Mouse (Mus musculus) lung, postnatal 25 days (tissue): ENCODE data around the gene Aff3.

Experiments
- DNase-seq: peaks from one replicate; pipeline ENCODE4 v3.0.0; 2022; ENCODE audit warnings: low spot score

Gene Aff3

DNA sequence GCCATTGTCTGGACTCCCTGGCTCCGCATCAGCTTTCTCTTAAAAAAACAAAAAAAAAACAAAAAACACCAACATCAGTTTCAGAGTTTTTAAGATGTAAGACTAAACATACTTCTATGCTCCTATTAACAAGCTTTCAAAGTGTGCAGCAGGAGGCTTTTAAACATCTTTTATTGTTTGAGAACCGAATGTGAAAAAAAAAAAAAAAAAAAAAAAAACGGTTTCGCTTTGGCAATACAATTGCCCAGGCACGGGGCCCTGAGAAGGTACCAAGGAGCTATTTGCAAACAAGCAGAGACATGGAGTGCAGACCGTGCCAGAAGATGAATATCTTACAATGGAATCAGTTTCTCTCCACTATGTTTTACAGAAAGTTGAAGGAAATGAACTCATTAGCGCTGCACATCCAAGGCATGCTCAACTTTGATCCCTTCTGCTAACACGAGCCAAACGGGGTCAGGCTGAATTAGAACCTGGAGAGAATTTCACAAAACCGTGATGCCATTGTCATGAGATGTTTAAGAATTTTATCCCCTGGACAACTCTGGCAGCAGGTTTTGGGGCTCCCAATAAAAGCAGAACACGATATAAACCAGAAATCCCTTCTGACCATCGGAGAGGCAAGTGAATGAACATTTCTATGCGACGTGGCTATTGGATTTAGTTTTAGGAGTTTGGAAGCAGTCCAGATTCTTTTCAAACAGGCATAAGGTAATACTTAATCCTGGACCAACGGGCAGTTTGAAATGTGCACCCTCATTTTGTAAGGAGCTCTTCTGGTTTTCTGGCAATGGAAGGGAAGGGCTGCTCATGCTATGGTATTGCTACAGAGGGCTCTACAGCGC lies 344.4 kb downstream of the Aff3 start:
- no peak for DNase-seq

DNA sequence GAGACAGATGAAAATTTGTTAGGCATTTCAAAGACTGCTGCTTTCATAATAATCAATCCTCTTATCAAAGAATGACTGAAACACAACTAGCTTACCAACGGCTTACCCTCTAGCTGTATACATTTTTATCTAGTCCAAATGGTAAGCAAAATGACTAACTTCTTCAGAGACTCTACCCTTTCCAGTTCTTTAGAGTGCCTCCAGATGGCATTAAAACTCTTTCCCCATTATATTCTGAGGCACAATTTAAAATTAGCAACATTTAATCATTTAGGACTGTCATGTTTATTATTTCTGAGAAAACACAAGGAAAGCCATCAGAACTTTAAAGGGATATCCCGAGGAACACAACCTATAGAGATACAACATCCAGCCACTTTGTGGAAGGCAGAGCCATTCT lies 346.1 kb downstream of the Aff3 start:
- no peak for DNase-seq

DNA sequence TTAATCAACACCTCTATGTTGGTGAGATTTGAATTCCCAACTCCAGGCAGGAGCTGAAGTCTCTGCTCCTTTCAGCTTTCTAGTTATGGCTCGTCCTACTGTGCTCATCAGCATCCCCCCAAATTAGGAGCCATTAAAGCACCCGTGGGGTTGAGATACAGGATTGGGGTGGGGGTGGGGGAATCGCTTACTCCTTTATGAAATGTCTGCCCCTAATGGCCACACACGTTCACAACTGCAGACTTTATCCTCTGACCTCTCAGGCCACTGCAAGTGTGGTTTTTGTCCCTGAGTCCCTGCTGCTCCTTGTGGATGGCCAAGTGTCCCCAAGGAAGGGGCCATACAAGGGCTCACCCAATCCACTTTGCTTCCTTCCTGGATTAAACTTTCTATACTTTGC lies 348.8 kb downstream of the Aff3 start:
- DNase-seq: no peak

DNA sequence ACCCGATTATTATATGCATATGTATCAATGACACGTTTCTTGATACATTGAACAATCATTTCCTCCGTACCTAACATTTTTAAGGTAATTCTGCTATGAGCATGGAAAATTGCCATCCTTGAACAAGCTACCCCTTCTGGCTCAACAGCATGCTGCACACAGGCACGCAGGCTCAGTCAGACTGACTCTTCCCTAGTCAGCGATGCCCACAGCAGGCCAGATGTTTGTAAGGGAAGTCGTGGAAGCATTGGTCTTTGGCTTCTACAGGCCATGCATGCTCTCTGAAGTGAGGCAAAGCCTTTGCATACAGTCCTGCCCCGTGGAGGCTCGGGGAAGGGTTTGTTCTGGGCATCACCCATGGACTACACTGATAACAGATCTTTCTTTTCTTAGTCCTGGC lies 354.3 kb downstream of the Aff3 start:
- no peak for DNase-seq

DNA sequence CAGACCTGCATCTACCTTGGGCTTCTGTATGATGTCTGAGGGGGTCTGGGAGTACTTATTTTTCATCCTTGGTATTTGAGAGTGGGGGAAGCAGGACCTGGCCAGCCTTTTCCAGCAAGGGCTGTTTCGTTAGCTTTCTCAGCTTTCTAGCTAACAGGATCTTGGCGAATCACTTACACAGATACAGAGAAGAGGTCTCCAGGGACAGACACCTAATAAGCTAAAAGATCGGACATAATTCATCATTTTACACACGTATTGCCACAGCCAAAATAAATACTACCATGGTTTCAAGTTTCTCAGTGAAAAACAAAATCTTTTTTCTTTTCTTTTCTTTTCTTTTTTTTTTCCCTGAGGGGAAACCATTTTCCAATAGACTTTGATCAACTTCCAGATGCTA lies 354.7 kb downstream of the Aff3 start:
- no peak for DNase-seq

DNA sequence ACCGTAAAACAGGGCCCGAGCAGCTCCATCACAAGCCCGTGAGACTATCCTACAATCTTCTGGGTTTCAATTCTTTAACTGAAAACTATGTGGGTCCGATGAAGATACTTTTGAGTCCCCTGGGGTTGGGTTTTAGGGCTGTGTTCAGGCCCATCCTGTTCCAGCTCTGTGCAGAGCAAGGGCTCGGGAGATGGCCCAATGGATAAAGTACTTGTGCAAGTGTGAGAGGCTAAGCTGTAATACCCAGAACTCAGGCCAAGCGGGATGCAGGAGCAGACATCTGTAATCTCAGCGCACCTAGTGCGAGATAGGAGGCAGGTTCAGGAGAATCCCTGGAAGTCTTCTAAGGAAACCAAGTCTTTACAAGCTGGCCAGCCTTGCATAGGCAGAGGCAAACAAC lies 355.4 kb downstream of the Aff3 start:
- no peak for DNase-seq

DNA sequence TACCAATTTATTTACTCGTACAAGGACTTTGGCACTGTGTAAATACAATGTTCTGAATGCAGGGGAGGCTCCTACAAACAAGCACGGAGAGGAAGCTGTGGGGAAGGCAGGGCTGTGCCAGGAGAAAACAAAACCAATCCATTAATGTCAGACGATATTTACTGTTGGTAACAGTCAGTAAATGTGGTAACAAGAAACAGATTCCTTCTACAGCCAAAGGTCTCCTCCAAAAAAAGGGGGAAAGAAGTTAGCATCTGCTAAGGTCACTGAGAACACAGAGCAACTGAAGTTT lies 356.1 kb downstream of the Aff3 start:
- DNase-seq: no peak

DNA sequence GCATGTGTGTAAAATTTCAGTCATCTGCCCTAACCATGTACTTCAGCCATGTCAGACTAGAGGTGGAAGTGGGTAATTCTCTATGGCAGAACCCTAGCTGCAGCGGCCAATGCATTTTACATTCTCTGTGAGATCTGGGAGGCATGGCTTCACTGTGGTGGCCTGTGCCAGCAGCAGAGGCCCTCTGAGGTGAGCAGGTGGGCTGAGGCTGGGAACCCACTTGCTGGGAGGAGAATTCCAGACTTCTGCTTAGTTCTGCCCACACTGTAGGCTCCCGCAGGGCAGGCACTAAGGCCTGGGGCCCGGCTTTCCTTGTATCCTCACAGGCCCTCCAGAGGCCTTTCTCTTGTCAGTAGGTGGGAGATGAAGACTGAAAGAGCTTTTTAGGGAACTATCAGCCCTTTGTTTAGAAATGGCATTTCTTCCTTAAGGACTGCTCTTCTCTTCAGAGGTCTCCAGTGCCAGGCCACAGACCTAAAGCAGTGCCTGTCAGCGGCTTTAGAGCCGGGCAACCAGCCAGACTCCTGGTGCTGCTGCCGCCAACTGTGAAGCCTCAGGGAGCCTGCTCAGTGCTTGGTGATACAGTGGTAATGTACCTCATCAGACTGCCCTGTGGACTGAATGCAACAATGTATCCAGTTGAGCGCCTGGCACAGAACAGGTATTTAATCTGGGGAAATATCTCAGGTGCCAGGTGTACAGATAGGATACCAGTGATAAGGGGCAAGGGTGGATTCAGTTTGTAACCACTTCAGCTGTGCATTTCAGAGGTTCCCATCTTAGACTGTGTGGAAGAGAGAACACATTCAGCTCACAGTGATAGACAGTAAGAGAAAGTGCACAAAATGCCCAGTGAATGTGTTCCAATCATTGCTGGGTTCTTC lies 356.7 kb downstream of the Aff3 start:
- DNase-seq: peak; percentile 36

DNA sequence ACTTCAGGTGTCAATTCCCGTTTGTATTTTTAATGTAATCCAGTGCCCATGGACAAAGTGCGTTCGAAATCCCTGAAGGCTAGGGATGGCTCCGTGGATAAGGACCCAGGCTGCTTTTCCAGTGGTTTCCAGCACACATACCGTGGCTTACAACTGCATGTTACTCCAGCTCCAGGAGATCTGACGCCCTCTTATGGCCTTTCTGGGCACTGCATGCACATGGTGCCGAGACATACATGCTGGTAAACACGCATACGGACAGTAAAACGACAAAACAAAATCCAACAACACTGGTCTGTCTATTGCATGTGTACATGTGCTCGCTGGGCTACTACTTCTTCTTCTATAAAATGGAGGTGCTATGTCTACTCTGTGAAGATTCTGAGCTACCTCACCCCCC lies 357.5 kb downstream of the Aff3 start:
- DNase-seq: no peak

DNA sequence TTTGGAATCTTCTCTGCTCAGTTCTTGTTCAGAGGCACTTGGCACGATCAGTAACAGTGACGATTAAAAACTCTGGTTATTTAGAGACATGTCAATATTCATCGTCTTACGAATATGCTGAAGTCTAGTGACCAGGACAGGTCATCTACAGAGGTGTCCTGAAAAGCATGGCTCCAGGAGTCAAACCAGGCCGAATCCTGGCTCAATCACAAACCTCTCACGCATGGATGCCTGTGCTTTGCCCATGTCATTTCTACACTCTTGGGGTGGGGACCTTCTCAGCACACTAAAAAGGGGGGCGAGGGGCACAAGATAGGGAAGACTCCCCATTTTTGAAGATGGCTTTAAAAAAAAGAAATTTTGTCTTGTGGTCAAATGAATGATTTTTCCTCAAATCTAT lies 358.6 kb downstream of the Aff3 start:
- DNase-seq: no peak

DNA sequence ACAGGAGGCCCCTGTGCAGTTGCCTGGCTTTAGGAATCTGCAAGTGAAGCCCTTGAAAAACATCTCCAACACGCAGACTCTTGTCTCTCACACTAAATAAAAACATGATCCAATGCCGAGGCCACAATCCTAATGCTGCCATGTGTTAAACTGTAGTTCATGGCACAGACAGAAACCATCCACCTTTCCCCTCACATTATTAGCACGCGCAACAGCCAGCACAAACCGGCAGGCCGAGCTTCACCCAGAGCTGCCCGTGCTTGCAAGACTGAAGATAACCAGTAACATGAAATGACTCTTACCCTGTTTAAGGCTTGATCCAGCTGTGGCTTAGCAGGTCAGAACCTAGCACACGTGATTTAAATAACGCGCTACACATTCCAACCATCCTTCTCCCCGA lies 360.4 kb downstream of the Aff3 start:
- DNase-seq: no peak

DNA sequence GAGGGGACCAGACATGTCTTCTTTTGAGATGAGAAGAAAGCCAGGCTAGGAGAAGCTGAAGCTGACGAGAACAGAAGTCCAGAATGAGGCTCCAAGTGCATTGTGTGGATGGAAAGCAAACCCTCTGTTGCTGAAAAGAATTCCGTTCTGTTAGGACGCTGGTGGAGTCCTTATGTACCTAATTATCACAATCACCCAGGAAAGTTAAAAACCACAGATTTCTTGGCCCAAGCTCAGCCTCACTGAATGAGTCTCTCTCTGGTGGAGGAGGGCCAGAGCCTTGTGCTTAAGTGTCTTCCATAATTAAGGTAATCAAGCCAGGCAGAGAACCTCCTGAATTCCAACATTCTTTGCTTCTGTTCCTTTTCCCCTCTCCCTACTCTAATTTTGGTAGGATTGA lies 366.5 kb downstream of the Aff3 start:
- DNase-seq: no peak

DNA sequence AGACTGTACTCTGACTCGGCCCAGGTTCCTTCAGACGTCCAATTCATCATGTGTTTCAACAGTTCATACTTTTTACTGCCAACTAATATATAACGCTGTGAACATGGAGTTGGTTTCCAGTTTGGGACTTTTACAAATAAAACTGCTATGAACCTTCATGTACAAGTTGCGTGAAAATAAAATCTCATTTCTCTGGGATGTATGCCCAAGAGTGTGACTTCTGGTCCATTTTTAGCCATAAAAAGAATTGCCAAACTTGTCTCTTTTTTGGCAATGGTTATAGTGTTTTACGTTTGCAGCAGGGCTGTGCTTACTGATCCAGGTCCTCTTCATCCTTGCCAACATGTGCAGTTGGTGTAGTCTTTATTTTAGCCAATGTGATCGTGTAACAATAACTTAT lies 369.8 kb downstream of the Aff3 start:
- DNase-seq: no peak

DNA sequence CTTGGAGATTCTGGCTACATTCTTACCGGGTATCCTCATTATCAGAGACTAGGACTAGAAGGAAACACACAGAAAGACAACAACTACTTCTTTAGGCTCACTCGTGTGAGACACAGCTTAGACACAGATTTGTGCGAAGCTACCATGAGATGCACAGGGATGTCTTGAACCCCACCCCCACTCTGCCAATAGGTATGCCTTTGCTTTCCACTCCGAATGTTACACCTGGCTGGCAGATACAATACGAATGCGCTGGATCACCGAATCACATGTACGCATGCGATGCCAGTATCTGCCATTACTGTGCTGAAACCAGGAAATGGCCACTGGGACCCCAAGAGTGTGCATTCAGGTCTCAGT lies 370.4 kb downstream of the Aff3 start:
- DNase-seq: no peak

DNA sequence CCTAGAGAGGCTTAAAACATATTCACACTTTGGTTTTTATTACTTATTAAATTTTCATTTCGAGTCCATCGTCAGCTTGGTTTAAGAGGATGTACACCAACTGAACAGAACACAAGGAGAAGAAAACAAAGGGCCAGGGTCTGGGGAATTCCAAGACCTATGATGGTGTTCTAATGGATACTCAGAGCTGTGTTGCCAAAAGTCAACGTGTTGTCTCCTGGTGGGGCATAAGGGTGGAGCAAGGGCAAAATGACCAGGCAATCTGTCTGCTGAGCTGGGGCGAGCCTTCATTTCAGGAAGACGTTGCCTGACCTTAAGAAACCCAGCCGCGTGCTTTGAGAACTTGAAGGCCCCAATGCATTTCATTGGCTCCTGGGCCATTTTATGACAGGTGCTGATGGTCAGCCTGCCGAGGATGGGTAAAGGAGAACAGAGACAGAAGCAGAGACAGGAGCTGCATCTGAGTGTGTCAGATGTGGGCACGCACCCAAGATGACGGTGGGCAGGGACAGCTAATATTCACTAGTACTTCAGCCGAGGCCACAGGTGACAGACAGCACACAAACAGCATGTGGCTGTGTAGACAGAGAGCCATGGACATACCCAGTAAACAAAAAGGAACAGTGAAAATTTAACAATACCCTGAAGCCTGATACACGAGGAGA lies 371.0 kb downstream of the Aff3 start:
- no peak for DNase-seq

DNA sequence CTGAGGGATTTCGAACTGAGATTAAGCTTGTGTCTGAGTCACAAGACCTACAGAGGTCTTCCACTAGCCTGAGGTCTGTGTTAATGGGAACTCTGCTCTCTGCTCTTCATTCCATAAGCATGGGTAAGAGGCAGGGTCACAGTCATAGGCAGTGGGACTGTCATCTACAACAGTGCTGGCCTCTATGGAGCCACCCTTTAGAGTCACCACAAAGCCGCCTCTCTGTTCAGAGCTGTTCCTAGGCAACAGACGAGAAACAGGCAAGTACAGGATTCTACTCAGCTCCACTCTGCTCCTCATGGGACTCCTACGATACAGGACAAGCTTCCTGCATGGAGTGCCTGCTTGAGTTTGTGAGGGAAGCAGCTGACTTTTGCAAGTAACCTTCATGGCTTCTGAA lies 371.9 kb downstream of the Aff3 start:
- DNase-seq: no peak

DNA sequence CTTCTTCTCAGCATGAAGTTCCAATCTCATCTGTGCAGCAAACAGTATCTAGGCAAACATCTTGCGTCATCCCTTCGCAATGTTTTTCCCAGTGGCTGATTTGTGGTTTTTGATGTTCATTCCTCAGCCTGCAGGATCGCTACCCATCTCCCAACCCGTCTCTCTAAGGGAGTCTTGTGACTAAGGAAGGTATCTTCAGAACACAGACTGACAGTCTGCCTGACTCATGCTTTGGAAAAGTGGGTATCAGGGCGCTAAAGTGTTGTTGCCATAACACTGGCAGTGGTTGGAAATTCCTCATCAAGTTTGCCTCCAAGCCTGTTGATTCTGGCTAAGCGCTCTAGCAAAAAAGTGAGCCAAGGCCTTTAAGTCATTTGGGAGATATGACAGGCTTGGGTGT lies 372.8 kb downstream of the Aff3 start:
- no peak for DNase-seq

DNA sequence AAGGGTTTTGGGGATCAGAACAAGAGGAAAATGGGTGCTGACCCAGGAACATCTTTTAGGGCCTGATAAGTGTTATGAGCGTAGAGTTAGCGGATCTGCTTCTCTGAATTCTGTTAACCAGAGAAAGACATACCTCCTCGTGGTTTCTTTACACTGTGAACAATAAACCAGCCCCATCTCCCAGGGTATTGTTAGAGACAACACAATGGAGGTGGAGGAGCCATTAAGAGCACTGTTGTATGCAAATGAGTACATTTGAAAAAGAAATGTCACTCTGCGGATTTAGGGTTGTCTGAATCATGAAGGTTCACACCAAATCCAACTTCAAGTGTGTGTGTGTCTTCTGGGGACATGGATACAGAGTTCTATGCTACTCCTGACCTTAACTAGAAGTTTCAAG lies 373.3 kb downstream of the Aff3 start:
- DNase-seq: no peak

DNA sequence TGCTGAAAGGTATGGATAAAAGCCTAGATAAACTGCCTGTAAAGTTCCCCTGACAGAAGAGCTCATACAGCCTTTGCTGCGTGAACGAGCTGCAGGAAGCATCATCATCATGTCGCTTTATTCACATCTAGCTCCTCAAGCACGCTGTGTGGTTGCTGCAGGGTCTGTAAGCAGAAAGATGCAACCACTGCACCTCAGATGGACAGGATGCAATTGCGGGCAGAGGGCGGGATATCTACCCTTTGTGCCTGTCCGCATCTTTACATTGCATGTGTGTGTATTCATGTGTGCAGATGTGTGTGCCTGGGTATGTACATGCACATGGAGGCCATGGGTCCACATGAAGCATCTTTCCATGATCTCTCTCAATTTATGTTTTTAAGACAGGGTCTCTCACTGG lies 373.9 kb downstream of the Aff3 start:
- DNase-seq: no peak

DNA sequence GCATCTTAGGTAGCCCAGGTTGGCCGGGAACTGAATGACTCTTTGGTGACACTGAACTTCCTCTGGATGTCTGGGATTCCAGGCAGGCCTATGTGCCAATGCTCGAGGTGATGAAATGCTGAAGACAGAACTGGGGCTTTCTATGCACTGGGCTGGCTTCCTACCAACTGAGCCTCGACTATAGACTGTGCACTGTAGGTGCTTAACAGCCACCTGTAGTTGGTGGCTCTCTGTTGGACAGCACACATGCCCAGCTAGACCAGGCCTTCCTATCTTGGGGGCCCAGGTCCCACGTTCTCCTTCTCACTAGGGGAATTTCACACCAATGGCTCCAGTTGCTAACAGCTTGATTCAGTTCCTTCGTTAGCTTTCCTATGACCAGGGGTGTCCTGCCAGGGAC lies 374.9 kb downstream of the Aff3 start:
- DNase-seq: no peak

DNA sequence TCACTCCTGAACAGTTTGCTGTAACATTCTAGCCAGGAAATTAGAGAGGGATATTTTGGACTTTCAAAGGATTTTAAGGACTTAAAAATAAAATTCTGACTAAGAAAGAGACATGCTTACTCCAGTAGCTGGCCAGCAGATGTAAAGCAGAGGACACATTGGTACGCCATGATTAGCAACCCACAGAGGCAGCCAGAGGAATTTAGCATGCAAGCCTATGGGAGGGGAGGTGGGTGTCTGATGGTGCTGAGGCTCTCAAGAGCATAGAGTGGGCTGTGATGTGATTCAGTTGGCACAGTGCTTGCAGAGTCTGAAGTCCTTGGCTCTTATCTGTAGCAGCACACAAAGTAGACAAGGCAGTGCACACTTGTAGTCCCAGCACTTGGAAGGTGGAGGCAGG lies 376.0 kb downstream of the Aff3 start:
- no peak for DNase-seq

DNA sequence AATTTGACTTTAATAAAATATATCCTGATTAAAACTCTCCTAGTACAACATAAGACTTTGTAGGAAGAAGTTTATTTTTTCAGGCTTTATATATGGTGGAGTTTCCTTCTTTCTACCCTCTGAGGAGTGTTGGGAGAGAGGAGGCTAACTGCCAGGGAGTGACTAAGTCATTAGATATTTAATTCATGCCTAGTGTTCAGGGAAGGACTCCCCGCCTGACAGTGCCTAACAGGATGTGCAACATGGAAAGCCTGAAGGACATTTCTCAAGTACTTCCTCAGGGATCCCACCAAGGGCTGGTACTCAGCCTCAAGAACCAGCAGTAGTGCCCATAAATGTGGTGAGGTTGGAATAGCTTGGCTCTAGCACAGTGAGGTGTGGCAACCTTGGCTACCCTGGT lies 378.2 kb downstream of the Aff3 start:
- DNase-seq: no peak

DNA sequence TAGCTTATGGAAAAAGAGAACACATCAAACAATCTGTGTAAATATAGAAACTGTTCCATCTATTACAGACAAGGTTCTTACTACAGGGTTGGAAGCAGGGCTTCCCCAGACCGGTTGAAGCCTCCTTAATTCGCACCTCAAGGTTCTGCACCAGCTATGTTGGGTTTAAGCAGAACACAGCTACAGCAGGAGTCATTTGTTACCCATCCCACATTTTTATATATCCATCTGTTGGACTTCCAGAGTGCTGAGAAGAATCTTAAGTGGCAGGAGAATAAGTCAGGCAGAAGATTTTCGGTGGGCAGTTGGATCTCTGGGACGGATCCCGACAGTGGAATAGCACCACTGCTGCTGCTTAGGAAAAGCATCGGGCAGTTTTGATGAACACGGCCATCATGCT lies 384.2 kb downstream of the Aff3 start:
- no peak for DNase-seq
